Mouse (Mus musculus) G1E (cell line): Measurements from ENCODE around the gene Arfgap2.

ENCODE experiments used
- CTCF ChIP-seq: IDR thresholded peaks from 2 replicates; pipeline ENCODE4 v1.5.1; 2012; ENCODE audit warnings: low read depth, low read length, inconsistent platforms, mixed read lengths
- GATA1 ChIP-seq: IDR thresholded peaks from 2 replicates; pipeline ENCODE4 v1.6.1; 2012; ENCODE audit warnings: borderline replicate concordance, low read length, inconsistent platforms, mixed read lengths
- GATA2 ChIP-seq: IDR thresholded peaks from 2 replicates; pipeline ENCODE4 v1.6.1; 2012; ENCODE audit warnings: low read depth, low read length, inconsistent platforms, borderline replicate concordance
- TAL1 ChIP-seq: conservative IDR thresholded peaks from 2 replicates; pipeline ENCODE4 v1.6.1; 2012; ENCODE audit warnings: low read depth, low read length, inconsistent platforms, mixed read lengths

- TF ChIP-seq CTCF (no peak), GATA1 (no peak), TAL1 (no peak), GATA2 (no peak)
These were observed 26.6 kb downstream of the Arfgap2 start for GRCm38 (mm10) chr2:91291197-91292007.
